Mouse (Mus musculus) myocyte (in vitro differentiated cells): ENCODE data around the gene Cd101. TPM values are rescaled to one million over a fixed set of nuclear protein-coding genes. Genes with fewer than 3 reads are reported as not detected.
A peak's percentile ranks its signal among the peaks of the same experiment; 100 is the strongest.

ENCODE experiments used
- H3K27me3 ChIP-seq: one replicate; pipeline ENCODE4 v1.6.1; 2011; ENCODE audit not compliant: control insufficient read depth, insufficient read depth, insufficient read length
- H3K36me3 ChIP-seq: one replicate; pipeline ENCODE4 v1.6.1; 2011; ENCODE audit not compliant: control insufficient read depth, insufficient read depth
- H3K4me2 ChIP-seq: one replicate; pipeline ENCODE4 v1.6.1; 2011; ENCODE audit warnings: low read depth, control low read depth
- H3K4me3 ChIP-seq: one replicate; pipeline ENCODE4 v1.5.1; 2011; ENCODE audit warnings: mild to moderate bottlenecking, control low read depth, moderate library complexity
- H3K79me2 ChIP-seq: one replicate; pipeline ENCODE4 v1.6.1; 2011; ENCODE audit not compliant: control insufficient read depth, insufficient read depth
- H3ac ChIP-seq: one replicate; pipeline ENCODE4 v1.6.1; 2011; ENCODE audit not compliant: control insufficient read depth, insufficient read length
- CEBPB ChIP-seq: IDR thresholded peaks from 2 replicates; pipeline ENCODE4 v1.6.1; 2011; ENCODE audit warnings: mild to moderate bottlenecking, moderate library complexity; ENCODE audit not compliant: poor library complexity, insufficient read depth, severe bottlenecking
- E2F4 ChIP-seq: IDR thresholded peaks from one replicate; pipeline ENCODE4 v1.6.1; 2011; ENCODE audit warnings: mild to moderate bottlenecking, control low read depth, moderate library complexity; ENCODE audit not compliant: insufficient read depth
- MAX ChIP-seq: IDR thresholded peaks from one replicate; pipeline ENCODE4 v1.6.1; 2011; ENCODE audit warnings: low read depth, mild to moderate bottlenecking, control low read depth
- MYOD1 ChIP-seq, 3 experiments: IDR thresholded peaks; one replicate each; pipeline ENCODE4 v1.6.1; 2011; ENCODE audit warnings: control low read depth in 2 of 3, low read depth in 2 of 3, mild to moderate bottlenecking in 2 of 3, moderate library complexity in 1 of 3; ENCODE audit not compliant: insufficient read length in 2 of 3, control insufficient read depth in 1 of 3
- MYOG ChIP-seq, 3 experiments: IDR thresholded peaks; one replicate each; pipeline ENCODE4 v1.6.1; 2011; ENCODE audit warnings: control low read depth in 2 of 3, low read depth in 2 of 3, mild to moderate bottlenecking in 2 of 3; ENCODE audit not compliant: insufficient read length in 2 of 3, control insufficient read depth in 1 of 3, insufficient read depth in 1 of 3
- POLR2A ChIP-seq: IDR thresholded peaks from one replicate; pipeline ENCODE4 v1.6.1; 2011; ENCODE audit warnings: low read depth, mild to moderate bottlenecking, control low read depth, moderate library complexity; ENCODE audit not compliant: insufficient read length
- POLR2AphosphoS2 ChIP-seq: IDR thresholded peaks from one replicate; pipeline ENCODE4 v1.6.1; 2011; ENCODE audit warnings: low read depth, control low read depth; ENCODE audit not compliant: insufficient read length
- REST ChIP-seq: IDR thresholded peaks from one replicate; pipeline ENCODE4 v1.6.1; 2011; ENCODE audit warnings: mild to moderate bottlenecking, control low read depth, moderate library complexity; ENCODE audit not compliant: insufficient read depth, insufficient read length
- SRF ChIP-seq: IDR thresholded peaks from one replicate; pipeline ENCODE4 v1.6.1; 2011; ENCODE audit warnings: low read depth; ENCODE audit not compliant: control insufficient read depth, insufficient read length
- TCF12 ChIP-seq: IDR thresholded peaks from one replicate; pipeline ENCODE4 v1.6.1; 2011; ENCODE audit warnings: mild to moderate bottlenecking, control low read depth; ENCODE audit not compliant: poor library complexity, insufficient read depth, severe bottlenecking
- TCF3 ChIP-seq: IDR thresholded peaks from one replicate; pipeline ENCODE4 v1.6.1; 2011; ENCODE audit warnings: low read depth, control low read depth; ENCODE audit not compliant: insufficient read length
- USF1 ChIP-seq: IDR thresholded peaks from one replicate; pipeline ENCODE4 v1.6.1; 2011; ENCODE audit warnings: low read depth, mild to moderate bottlenecking, control low read depth, moderate library complexity
- polyA plus RNA-seq: library from polyadenylated mRNA; unstranded; fragments of >200 nt; fragmentation: generic; extraction: Trizol; gene quantifications from one replicate; pipeline ENCODE4 v1.2.1, GENCODE M21; 2012; ENCODE audit warnings: missing spikeins

Gene Cd101
- polyA plus RNA-seq, 1 experiment = not detected

GRCm38 (mm10) chr3:101068701-101069100, 39.3 kb upstream of the Cd101 start:
- TF ChIP-seq POLR2AphosphoS2 = no peak
- TF ChIP-seq POLR2A = no peak
- TF ChIP-seq REST = no peak
- TF ChIP-seq MYOG (IDR thresholded peaks at IDR 0.05; ENCODE audit: control insufficient read depth in 1 of 3, insufficient read depth in 1 of 3, insufficient read length in 2 of 3, low read depth in 2 of 3) = no peak
- TF ChIP-seq TCF3 = no peak
- no peak for TF ChIP-seq TCF12
- no peak for TF ChIP-seq MAX
- no peak for TF ChIP-seq SRF
- TF ChIP-seq MYOD1 (IDR thresholded peaks at IDR 0.05; ENCODE audit: control insufficient read depth in 1 of 3, insufficient read length in 2 of 3, low read depth in 2 of 3) = no peak
- TF ChIP-seq USF1 = no peak
- Histone ChIP-seq H3ac (no peak overlapping the region), H3K4me2 (no peak overlapping the region), H3K36me3 (peaks cover 5% of the 10 kb centered on the region), H3K27me3 (no peaks in the 10 kb centered on the region), H3K79me2 (no peaks in the 10 kb centered on the region), H3K4me3 (no peak overlapping the region)

- Histone ChIP-seq H3K4me3 (no peak overlapping the region), H3K27me3 (no peaks in the 10 kb centered on the region), H3ac (no peak overlapping the region), H3K79me2 (no peaks in the 10 kb centered on the region), H3K4me2 (no peak overlapping the region), H3K36me3 (peaks cover 5% of the 10 kb centered on the region)
- TF ChIP-seq CEBPB = no peak
- no peak for TF ChIP-seq MYOG (IDR thresholded peaks at IDR 0.05; ENCODE audit: control insufficient read depth in 1 of 3, insufficient read depth in 1 of 3, insufficient read length in 2 of 3, low read depth in 2 of 3)
- no peak for TF ChIP-seq POLR2A
- TF ChIP-seq TCF3 = no peak
- TF ChIP-seq E2F4 = no peak
- TF ChIP-seq SRF = no peak
- TF ChIP-seq USF1 = no peak
- no peak for TF ChIP-seq POLR2AphosphoS2
- no peak for TF ChIP-seq REST
- no peak for TF ChIP-seq TCF12
- no peak for TF ChIP-seq MYOD1 (IDR thresholded peaks at IDR 0.05; ENCODE audit: control insufficient read depth in 1 of 3, insufficient read length in 2 of 3, low read depth in 2 of 3)
- TF ChIP-seq MAX = no peak
Measured at GRCm38 (mm10) chr3:101066175-101066574, 36.8 kb upstream of the Cd101 start.

- Histone ChIP-seq H3K27me3 (no peaks in the 10 kb centered on the region), H3K36me3 (peaks cover 22% of the 10 kb centered on the region), H3K79me2 (no peaks in the 10 kb centered on the region), H3ac (no peak overlapping the region), H3K4me3 (no peak overlapping the region), H3K4me2 (peak overlapping the region; percentile 36)
- TF ChIP-seq E2F4 (no peak), REST (no peak), MYOD1 (IDR thresholded peaks at IDR 0.05; ENCODE audit: control insufficient read depth in 1 of 3, insufficient read length in 2 of 3, low read depth in 2 of 3) (no peak), SRF (no peak)
Measured at GRCm38 (mm10) chr3:101061865-101062585, 32.7 kb upstream of the Cd101 start.

GRCm38 (mm10) chr3:101059214-101059613, 29.9 kb upstream of the Cd101 start:
- no peaks in the 10 kb centered on the region for H3K79me2 ChIP-seq
- H3ac ChIP-seq = no peak overlapping the region
- no peaks in the 10 kb centered on the region for H3K27me3 ChIP-seq
- no peak overlapping the region for H3K4me2 ChIP-seq
- peaks cover 23% of the 10 kb centered on the region for H3K36me3 ChIP-seq
- no peak overlapping the region for H3K4me3 ChIP-seq
- TF ChIP-seq MAX (no peak), POLR2AphosphoS2 (no peak), TCF3 (no peak), CEBPB (no peak), E2F4 (no peak), MYOD1 (IDR thresholded peaks at IDR 0.05; ENCODE audit: control insufficient read depth in 1 of 3, insufficient read length in 2 of 3, low read depth in 2 of 3) (no peak), USF1 (no peak), MYOG (IDR thresholded peaks at IDR 0.05; ENCODE audit: control insufficient read depth in 1 of 3, insufficient read depth in 1 of 3, insufficient read length in 2 of 3, low read depth in 2 of 3) (no peak), TCF12 (no peak)

- Histone ChIP-seq H3K4me2 (no peak overlapping the region), H3K79me2 (no peaks in the 10 kb centered on the region), H3K27me3 (no peaks in the 10 kb centered on the region), H3K36me3 (peaks cover 20% of the 10 kb centered on the region), H3K4me3 (no peak overlapping the region), H3ac (no peak overlapping the region)
- no peak for TF ChIP-seq TCF3
- no peak for TF ChIP-seq MAX
- no peak for TF ChIP-seq USF1
- no peak for TF ChIP-seq POLR2A
- TF ChIP-seq MYOD1 (IDR thresholded peaks at IDR 0.05; ENCODE audit: control insufficient read depth in 1 of 3, insufficient read length in 2 of 3, low read depth in 2 of 3) = no peak
- TF ChIP-seq REST = no peak
- no peak for TF ChIP-seq TCF12
- TF ChIP-seq SRF = no peak
- TF ChIP-seq MYOG (IDR thresholded peaks at IDR 0.05; ENCODE audit: control insufficient read depth in 1 of 3, insufficient read depth in 1 of 3, insufficient read length in 2 of 3, low read depth in 2 of 3) = no peak
- no peak for TF ChIP-seq POLR2AphosphoS2
- no peak for TF ChIP-seq CEBPB
- no peak for TF ChIP-seq E2F4
Measured at GRCm38 (mm10) chr3:101058203-101058602, 28.8 kb upstream of the Cd101 start.
